Mouse (Mus musculus): ENCODE data around the gene Stard3nl. TPM values are rescaled to one million over a fixed set of nuclear protein-coding genes. Genes with fewer than 3 reads are reported as not detected.

Gene Stard3nl
- total RNA-seq, 1 experiment: 64.5 TPM

- Histone ChIP-seq H3K36me3 (ENCODE audit: control insufficient read depth, insufficient read depth, low read length, poor library complexity, severe bottlenecking) (peaks cover 11% of the 10 kb centered on the region), H3K4me1 (ENCODE audit: control insufficient read depth in 2 of 2, insufficient read depth in 2 of 2, low read length in 2 of 2, poor library complexity in 1 of 2) (peaks cover 6 to 10% of the 10 kb centered on the region in 2 experiments; a peak in 3 of 4 replicates), H3K9me3 (ENCODE audit: control insufficient read depth, insufficient read depth, low read depth, low read length) (no peaks in the 10 kb centered on the region), H3K4me3 (ENCODE audit: insufficient read depth in 1 of 2, low read depth in 1 of 2, low read length in 2 of 2, poor library complexity in 1 of 2, severe bottlenecking in 1 of 2) (no peak overlapping the region), H3K9ac (ENCODE audit: insufficient read depth, low read depth, low read length, poor library complexity, severe bottlenecking) (no peak overlapping the region), H3K27ac (ENCODE audit: insufficient read depth, low read depth, low read length, poor library complexity, severe bottlenecking) (no peak overlapping the region)
- in situ Hi-C loops (cut with MboI; ENCODE audit: low sequenced_read_pairs in 2 of 2, unreplicated experiment in 2 of 2): no loop called here
- TF ChIP-seq HCFC1 (IDR thresholded peaks at IDR 0.05; ENCODE audit: borderline replicate concordance, insufficient read depth, low read length) (no peak), ZNF384 (IDR thresholded peaks at IDR 0.05; ENCODE audit: low read depth, low read length) (no peak), CHD2 (IDR thresholded peaks at IDR 0.05; ENCODE audit: low read depth, low read length) (no peak), ZC3H11A (IDR thresholded peaks at IDR 0.05; ENCODE audit: borderline replicate concordance, low read depth, low read length) (no peak), MAFK (IDR thresholded peaks at IDR 0.05; ENCODE audit: insufficient read depth, low read depth, low read length) (no peak)
- DNase-seq (ENCODE audit: low read depth, low spot score): no peak
These were observed 4.0 kb downstream of the Stard3nl start for GRCm38 (mm10) chr13:19391608-19392007.

- H3K36me3 ChIP-seq (ENCODE audit: control insufficient read depth, insufficient read depth, low read length, poor library complexity, severe bottlenecking): peaks cover 13% of the 10 kb centered on the region
- no peak overlapping the region for H3K9ac ChIP-seq (ENCODE audit: insufficient read depth, low read depth, low read length, poor library complexity, severe bottlenecking)
- no peak overlapping the region for H3K27ac ChIP-seq (ENCODE audit: insufficient read depth, low read depth, low read length, poor library complexity, severe bottlenecking)
- no peaks in the 10 kb centered on the region for H3K9me3 ChIP-seq (ENCODE audit: control insufficient read depth, insufficient read depth, low read depth, low read length)
- DNase-seq (ENCODE audit: low read depth, low spot score): no peak
- in situ Hi-C loops (cut with MboI; ENCODE audit: low sequenced_read_pairs in 2 of 2, unreplicated experiment in 2 of 2): no loop called here
- H3K4me1 ChIP-seq (ENCODE audit: control insufficient read depth in 2 of 2, insufficient read depth in 2 of 2, low read length in 2 of 2, poor library complexity in 1 of 2): peaks cover 7 to 10% of the 10 kb centered on the region in 2 experiments; a peak in 3 of 4 replicates
- TF ChIP-seq ZNF384 (IDR thresholded peaks at IDR 0.05; ENCODE audit: low read depth, low read length) (no peak), MAFK (IDR thresholded peaks at IDR 0.05; ENCODE audit: insufficient read depth, low read depth, low read length) (no peak), ZC3H11A (IDR thresholded peaks at IDR 0.05; ENCODE audit: borderline replicate concordance, low read depth, low read length) (no peak), HCFC1 (IDR thresholded peaks at IDR 0.05; ENCODE audit: borderline replicate concordance, insufficient read depth, low read length) (no peak), CHD2 (IDR thresholded peaks at IDR 0.05; ENCODE audit: low read depth, low read length) (no peak)
- no peak overlapping the region for H3K4me3 ChIP-seq (ENCODE audit: insufficient read depth in 1 of 2, low read depth in 1 of 2, low read length in 2 of 2, poor library complexity in 1 of 2, severe bottlenecking in 1 of 2)
These were observed 5.3 kb downstream of the Stard3nl start for GRCm38 (mm10) chr13:19390296-19390695.

GRCm38 (mm10) chr13:19389896-19390295, 5.7 kb downstream of the Stard3nl start:
- Histone ChIP-seq H3K4me1 (ENCODE audit: control insufficient read depth in 2 of 2, insufficient read depth in 2 of 2, low read length in 2 of 2, poor library complexity in 1 of 2) (peaks cover 7 to 10% of the 10 kb centered on the region in 2 experiments; a peak in 3 of 4 replicates), H3K9me3 (ENCODE audit: control insufficient read depth, insufficient read depth, low read depth, low read length) (no peaks in the 10 kb centered on the region), H3K36me3 (ENCODE audit: control insufficient read depth, insufficient read depth, low read length, poor library complexity, severe bottlenecking) (peaks cover 13% of the 10 kb centered on the region), H3K4me3 (ENCODE audit: insufficient read depth in 1 of 2, low read depth in 1 of 2, low read length in 2 of 2, poor library complexity in 1 of 2, severe bottlenecking in 1 of 2) (no peak overlapping the region), H3K9ac (ENCODE audit: insufficient read depth, low read depth, low read length, poor library complexity, severe bottlenecking) (no peak overlapping the region), H3K27ac (ENCODE audit: insufficient read depth, low read depth, low read length, poor library complexity, severe bottlenecking) (no peak overlapping the region)
- TF ChIP-seq ZNF384 (IDR thresholded peaks at IDR 0.05; ENCODE audit: low read depth, low read length): no peak
- no peak for TF ChIP-seq CHD2 (IDR thresholded peaks at IDR 0.05; ENCODE audit: low read depth, low read length)
- TF ChIP-seq MAFK (IDR thresholded peaks at IDR 0.05; ENCODE audit: insufficient read depth, low read depth, low read length): no peak
- TF ChIP-seq ZC3H11A (IDR thresholded peaks at IDR 0.05; ENCODE audit: borderline replicate concordance, low read depth, low read length): no peak
- TF ChIP-seq HCFC1 (IDR thresholded peaks at IDR 0.05; ENCODE audit: borderline replicate concordance, insufficient read depth, low read length): no peak
- in situ Hi-C loops (cut with MboI; ENCODE audit: low sequenced_read_pairs in 2 of 2, unreplicated experiment in 2 of 2): no loop called here
- no peak for DNase-seq (ENCODE audit: low read depth, low spot score)

GRCm38 (mm10) chr13:19389434-19389833, 6.2 kb downstream of the Stard3nl start:
- Histone ChIP-seq H3K4me3 (ENCODE audit: insufficient read depth in 1 of 2, low read depth in 1 of 2, low read length in 2 of 2, poor library complexity in 1 of 2, severe bottlenecking in 1 of 2) (no peak overlapping the region), H3K36me3 (ENCODE audit: control insufficient read depth, insufficient read depth, low read length, poor library complexity, severe bottlenecking) (peaks cover 13% of the 10 kb centered on the region), H3K4me1 (ENCODE audit: control insufficient read depth in 2 of 2, insufficient read depth in 2 of 2, low read length in 2 of 2, poor library complexity in 1 of 2) (peaks cover 6 to 7% of the 10 kb centered on the region in 2 experiments; a peak in 3 of 4 replicates), H3K9ac (ENCODE audit: insufficient read depth, low read depth, low read length, poor library complexity, severe bottlenecking) (no peak overlapping the region), H3K9me3 (ENCODE audit: control insufficient read depth, insufficient read depth, low read depth, low read length) (no peaks in the 10 kb centered on the region), H3K27ac (ENCODE audit: insufficient read depth, low read depth, low read length, poor library complexity, severe bottlenecking) (no peak overlapping the region)
- TF ChIP-seq MAFK (IDR thresholded peaks at IDR 0.05; ENCODE audit: insufficient read depth, low read depth, low read length) (no peak), ZC3H11A (IDR thresholded peaks at IDR 0.05; ENCODE audit: borderline replicate concordance, low read depth, low read length) (no peak), CHD2 (IDR thresholded peaks at IDR 0.05; ENCODE audit: low read depth, low read length) (no peak), ZNF384 (IDR thresholded peaks at IDR 0.05; ENCODE audit: low read depth, low read length) (no peak), HCFC1 (IDR thresholded peaks at IDR 0.05; ENCODE audit: borderline replicate concordance, insufficient read depth, low read length) (no peak)
- DNase-seq (ENCODE audit: low read depth, low spot score): no peak
- in situ Hi-C loops (cut with MboI; ENCODE audit: low sequenced_read_pairs in 2 of 2, unreplicated experiment in 2 of 2): no loop called here

All from ES-E14 (cell line).